Mouse (Mus musculus): ENCODE measurements around the gene Magi1.
A peak's percentile ranks its signal among the peaks of the same experiment; 100 is the strongest.

Gene Magi1

DNA sequence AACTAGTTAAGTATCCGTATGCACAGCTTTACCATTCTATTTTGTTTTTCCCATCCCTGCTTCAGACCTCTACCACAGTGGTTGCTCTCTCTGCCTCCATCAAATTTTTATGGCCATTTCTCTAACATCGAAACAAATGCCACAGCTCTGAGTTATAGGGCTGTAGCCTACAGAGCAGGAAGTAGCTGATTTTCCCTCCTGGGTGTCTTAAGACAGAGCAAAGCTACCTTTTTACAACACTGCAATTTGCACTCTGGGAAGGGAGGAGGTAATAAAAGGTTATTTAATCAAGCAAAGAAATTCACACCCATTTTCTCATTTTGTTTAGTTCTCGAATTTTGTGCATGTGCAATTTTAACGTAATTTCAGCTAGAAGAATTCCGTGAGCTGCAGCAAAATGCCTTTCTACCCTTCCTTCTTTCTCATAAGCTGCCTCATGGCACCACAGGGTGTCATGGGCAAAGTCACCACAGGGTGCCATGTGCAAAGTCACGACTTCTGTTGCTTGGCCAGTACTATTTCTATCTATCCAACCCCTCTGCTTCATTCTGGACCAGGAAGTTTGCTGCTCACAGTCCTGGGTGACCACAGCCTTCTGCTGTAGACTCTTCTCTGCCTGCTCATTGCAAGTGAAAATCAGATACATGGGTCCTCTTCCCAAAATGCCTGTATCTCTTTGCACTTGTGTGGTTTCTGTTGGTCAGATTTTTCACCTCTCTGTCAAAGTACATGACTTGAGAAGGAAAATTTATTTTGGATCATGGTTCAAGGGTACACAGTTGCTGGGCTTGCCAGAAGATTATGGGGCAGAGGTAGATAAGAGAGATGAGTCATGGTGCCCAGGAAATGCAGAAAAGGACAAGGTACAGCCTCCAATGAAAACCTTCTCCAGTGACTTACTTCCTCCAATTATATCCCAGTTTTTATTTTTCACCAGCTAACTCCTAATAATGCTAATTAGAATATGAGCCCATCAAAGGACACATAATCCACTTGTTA is 167.0 kb downstream of the Magi1 start:
- DNase-seq (ENCODE audit: low read depth, low spot score), result no peak

- DNase-seq (ENCODE audit: low read depth, low spot score), result no peak
Measured at GRCm38 (mm10) chr6:94111833-94112232, 171.9 kb downstream of the Magi1 start.

DNA sequence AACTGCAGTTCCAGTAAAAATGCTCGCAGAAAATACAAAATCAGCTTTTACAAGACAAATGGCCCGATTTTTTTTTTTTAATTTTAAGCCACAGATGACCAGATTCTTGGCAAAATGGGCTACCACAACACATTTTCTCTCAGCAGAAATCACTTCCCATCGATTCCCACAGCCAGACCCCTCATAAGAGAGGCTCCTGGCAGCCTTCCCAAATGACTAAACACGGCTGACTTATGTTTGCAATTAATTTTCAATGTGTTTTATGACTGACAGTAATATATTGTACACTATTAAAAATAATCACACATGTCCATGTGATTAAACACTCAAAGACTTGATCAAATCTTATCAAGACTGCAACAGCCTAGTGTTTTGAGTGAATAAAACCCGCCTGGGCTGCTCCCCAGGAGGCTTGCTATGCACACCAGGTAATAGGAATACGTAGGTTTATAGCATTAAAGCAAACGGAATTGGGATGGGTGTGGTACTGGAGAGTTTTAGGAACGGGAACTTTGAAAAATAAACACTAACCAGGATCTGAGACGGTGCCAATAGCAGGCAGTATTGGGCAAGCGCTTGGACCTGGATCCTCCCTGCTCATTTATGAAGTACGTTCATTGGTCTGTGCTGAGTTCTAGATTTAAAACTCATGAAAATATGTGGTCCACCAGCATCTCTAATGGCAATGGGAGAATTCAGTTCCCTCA is 176.2 kb downstream of the Magi1 start:
- DNase-seq (ENCODE audit: low read depth, low spot score), result no peak

- no peak for DNase-seq (ENCODE audit: low read depth, low spot score)
Measured at GRCm38 (mm10) chr6:94103581-94103980, 180.1 kb downstream of the Magi1 start.

GRCm38 (mm10) chr6:94101256-94101655 is 182.5 kb downstream of the Magi1 start:
- no peak for DNase-seq (ENCODE audit: low read depth, low spot score)

DNA sequence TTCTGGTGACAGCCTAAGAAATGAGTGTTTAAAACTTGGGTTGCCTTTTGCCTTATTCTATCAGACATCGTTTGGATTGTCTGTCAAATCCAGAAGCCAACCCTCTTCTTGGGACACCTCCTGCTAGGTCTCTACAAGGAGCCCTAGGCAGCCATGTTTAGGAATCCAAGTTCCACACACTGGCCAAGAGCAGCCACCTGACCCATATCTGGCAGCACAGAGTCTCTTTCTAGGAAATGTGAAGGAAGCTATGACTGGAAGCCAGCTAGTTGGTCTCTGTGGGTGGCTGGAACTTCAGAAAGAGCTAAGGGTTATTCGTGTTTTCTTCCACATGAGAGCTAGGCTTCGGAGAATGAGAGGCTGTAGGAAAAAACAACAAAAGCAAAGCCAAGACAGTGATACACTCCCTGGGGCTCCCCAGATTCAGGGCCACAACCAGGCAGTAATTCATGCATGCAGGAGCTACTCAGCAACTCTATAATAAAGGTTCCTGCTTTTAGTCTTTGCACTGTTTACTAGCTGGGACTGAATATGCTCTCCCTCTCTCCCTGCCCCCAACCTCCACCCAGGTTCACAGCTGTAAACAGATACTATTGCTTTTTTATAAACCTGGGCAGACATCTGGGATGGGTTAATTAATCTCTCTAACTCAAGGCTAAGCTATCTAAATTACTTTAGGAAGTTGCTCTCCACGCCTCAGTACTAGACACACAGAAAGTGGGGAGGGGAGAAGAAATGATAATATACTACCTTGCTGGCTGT is 188.6 kb downstream of the Magi1 start:
- DNase-seq (ENCODE audit: low read depth, low spot score), result no peak

DNA sequence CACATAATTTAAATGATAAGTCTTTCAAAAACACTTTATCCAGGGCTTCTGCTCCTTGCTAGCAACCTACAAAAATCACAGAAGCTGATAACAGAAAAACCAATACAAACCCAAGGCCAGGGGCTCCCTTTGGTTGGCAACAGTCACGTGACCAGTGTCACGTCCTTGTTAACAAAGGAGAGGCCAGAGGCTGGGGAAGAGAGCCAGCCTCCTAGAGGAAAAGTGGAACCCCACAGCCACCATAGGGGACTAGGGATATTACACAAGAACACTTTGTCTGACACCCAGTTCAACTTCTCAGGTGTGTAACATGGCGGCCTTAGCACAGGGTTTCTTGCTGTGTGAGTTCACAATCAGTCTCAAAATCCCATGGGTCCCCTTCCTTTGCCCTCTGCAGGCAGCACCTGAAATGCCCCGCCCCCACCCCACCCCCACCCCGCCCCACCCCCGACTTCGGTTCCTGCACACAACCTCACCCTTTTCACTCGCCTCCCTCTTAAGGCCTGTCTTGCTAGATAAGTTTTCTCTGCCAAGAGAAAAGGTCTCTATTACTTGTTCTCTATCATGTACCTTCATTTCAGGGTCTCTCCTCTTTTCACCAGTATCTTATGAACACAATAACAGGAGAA is 190.6 kb downstream of the Magi1 start:
- DNase-seq (ENCODE audit: low read depth, low spot score), result no peak

GRCm38 (mm10) chr6:94092500-94092899 is 191.2 kb downstream of the Magi1 start:
- no peak for DNase-seq (ENCODE audit: low read depth, low spot score)

- DNase-seq (ENCODE audit: low read depth, low spot score), result no peak
Measured at GRCm38 (mm10) chr6:94086855-94087254, 196.9 kb downstream of the Magi1 start.

- DNase-seq (ENCODE audit: low read depth, low spot score), result no peak
Measured at GRCm38 (mm10) chr6:94084752-94085151, 199.0 kb downstream of the Magi1 start.

DNA sequence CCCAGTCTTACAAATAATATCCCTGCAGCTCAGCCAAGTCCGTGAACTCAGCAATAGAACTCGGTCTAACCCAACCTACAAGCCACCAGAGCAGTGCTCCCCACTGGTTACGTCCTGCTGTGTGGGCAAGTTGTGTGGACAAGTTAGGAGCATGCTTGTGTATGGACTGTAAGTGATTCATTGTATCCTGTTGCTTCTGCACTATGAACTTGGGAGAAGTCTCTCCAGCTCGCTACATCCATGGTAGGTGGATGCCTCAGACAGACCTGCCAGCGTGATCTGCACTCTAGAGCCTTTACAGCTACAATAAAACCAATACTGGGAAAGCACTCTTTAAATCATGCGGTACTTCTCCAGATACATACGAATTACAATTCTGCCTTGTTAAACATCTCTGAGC is 200.3 kb downstream of the Magi1 start:
- no peak for DNase-seq (ENCODE audit: low read depth, low spot score)

DNA sequence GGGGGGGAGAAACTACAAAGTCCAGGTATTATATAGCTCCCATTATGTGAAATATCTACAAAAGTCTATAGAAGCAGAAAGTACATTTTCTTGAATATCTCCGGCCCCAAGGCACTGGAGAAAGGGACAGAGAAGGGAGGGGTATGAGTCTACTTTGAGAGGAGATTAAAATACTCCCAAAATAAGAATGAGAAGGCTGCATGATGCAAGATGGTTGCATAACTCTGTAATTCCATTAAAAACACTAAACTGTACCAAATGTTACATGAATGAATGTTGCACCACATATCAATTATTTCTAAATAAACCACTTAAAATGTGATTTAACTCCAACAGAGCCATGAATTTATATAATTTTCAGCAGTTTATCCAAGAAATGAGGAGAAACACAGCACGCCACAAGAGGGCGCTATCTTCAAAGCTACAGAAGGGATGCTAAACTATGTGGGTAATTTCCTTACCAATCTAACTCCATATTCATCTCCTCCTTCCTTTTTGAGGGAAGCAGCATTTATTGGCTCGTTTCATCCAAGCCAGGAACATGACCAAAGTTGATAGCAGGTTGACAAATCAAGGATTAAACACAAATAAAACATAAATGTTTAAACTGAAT is 202.7 kb downstream of the Magi1 start:
- DNase-seq (ENCODE audit: low read depth, low spot score), result peak; percentile 18

GRCm38 (mm10) chr6:94078934-94079333 is 204.8 kb downstream of the Magi1 start:
- no peak for DNase-seq (ENCODE audit: low read depth, low spot score)

DNA sequence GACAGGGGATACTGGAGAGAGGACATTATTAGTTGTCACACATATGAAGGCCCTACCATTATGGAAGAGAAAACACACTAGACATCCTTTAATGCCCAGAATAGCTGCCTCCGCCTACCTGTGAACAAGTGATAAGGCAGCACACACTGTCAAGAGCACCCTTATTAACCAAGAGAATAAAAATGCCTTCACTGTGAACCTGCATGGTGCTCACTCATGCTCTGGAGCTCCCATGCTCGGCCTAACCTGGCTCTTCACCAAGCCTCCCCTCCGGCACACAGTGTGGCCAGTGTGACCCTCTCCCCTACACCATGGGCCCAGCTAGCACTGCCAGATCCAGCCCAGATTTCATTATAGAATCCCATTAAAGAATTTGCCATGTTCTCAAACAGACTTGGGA is 206.7 kb downstream of the Magi1 start:
- no peak for DNase-seq (ENCODE audit: low read depth, low spot score)

GRCm38 (mm10) chr6:94075990-94076389 is 207.7 kb downstream of the Magi1 start:
- no peak for DNase-seq (ENCODE audit: low read depth, low spot score)

- no peak for DNase-seq (ENCODE audit: low read depth, low spot score)
Measured at GRCm38 (mm10) chr6:94075228-94075627, 208.5 kb downstream of the Magi1 start.

GRCm38 (mm10) chr6:94071676-94072075 is 212.0 kb downstream of the Magi1 start:
- DNase-seq (ENCODE audit: low read depth, low spot score), result no peak

GRCm38 (mm10) chr6:94070702-94071101 is 213.0 kb downstream of the Magi1 start:
- DNase-seq (ENCODE audit: low read depth, low spot score), result no peak

DNA sequence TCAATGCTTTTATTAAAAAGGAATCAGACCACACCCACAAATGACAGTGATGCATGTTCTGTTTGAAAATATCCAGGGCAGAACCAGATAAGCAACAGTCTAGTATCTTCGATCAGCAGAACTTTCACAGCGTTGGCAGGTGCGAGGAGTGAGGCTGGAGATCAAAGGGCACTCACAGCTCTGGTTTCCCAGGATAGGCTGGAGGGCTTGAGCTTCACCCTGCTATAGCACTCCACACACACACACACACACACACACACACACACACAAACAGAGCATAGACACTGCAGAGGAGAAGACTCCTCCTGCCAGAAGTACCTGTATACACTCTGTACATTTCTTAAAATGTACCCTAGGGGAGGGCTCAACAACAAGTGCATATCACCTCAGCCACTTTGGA is 214.3 kb downstream of the Magi1 start:
- DNase-seq (ENCODE audit: low read depth, low spot score), result no peak

GRCm38 (mm10) chr6:94067741-94068450 is 215.8 kb downstream of the Magi1 start:
- no peak for DNase-seq (ENCODE audit: low read depth, low spot score)
